Mouse (Mus musculus) embryo, embryonic 11 days (tissue): ENCODE data around the gene Cd86.

Source experiments
- DNase-seq: peaks from one replicate; pipeline ENCODE4 v3.0.0-alpha.2; 2015

The Cd86 gene

DNA sequence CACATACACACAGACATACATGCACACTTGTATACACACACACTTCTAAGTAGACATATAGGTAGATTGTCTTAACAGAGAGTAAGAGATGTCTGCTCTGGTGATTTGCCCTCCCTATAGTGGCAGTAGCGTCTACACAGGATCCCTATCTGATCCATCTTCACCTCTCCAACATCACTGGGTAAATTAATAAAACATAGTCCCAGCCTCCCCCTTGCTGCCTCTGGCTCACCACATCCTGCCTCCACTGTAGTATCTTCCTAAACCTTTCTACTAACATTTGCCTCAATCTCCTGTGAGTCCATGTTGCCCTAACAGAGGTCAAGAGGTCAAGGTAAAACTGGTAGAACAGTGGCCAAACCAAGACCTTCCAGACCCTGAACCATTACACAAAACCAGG is 10.7 kb downstream of the Cd86 start:
- DNase-seq = no peak

DNA sequence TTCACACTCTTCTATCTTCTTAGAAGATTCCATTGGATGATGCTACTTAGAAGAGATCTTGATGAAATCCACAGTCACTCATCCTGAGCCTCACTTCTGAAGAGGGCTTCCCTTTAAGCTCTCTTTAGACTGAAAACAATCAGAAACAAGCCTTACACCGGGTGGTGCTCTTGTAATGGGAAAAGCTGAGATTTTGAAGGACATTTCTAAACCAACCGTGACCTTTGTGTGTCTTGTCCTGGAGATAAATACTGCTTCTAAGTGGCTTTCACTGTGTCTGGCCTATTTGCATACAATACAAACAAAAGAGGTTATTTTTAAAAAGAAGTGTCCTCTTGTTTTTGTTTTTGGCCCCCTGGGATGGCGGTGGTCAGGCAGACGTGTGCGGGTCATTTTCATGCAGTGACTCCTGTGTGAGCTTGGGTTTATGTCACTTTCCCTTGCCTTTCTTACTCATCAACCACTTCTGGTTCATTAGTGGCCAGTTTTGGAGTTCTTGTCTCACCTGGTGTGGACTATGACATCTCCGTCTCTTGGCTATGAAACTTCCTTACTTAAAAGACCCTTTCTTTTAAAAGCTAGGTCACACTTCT is 14.6 kb downstream of the Cd86 start:
- DNase-seq = no peak

DNA sequence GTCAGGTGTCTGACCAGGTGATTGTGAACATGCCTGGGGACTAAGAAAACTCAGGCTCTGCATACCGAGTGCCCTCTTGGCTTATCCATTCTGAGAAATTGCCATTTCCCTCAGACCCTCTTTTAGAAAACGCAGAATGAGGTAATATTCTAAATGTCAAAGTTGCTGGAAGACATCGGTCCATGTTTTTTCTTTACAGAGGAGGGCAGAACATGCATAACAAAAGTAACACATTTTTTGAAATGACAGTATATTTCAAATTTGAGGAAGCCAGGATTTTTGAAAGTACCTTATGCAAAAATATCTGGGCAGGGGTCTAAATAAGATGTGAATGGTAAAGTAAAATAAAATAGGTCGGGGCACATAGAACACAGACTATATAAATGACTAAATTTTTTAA is 15.4 kb downstream of the Cd86 start:
- DNase-seq = no peak

DNA sequence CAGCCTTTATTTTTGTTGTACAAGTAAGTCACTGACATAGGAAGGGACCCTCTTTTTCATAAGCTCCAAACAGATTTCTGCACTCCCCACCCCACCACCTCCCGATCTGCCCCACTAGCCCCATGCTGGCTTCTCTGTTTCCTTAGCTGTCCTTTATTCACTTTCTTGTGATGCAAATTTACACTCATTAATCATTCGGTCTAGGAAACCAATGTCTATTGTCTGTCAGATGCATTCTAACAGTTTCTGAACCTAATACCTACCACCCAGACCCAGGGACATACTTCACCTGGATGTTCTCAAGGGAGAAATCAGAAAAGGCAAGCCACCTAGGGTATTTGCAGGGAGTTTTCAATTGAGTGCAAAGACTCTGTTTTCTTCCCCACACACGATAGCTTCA is 16.6 kb downstream of the Cd86 start:
- DNase-seq = peak; percentile 5

DNA sequence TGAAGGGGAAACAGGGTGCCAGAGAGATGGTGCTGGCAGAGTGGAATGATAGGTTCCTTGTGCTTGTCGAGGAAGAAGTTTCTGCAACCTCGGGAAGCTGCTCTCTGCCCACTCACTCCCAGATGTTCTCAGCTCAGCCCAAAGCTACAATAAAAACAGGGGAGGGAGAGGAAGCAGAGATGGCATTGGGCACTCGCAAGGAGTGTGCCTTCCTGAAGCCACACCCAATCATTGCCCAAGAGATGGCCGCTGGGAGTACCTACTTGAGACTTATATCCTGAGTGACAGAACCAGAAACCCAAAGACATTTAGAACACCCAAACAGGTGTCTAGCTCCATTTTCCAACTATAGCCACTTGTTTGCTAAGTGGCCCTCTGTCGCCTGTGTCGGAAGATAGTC is 20.8 kb downstream of the Cd86 start:
- no peak for DNase-seq

DNA sequence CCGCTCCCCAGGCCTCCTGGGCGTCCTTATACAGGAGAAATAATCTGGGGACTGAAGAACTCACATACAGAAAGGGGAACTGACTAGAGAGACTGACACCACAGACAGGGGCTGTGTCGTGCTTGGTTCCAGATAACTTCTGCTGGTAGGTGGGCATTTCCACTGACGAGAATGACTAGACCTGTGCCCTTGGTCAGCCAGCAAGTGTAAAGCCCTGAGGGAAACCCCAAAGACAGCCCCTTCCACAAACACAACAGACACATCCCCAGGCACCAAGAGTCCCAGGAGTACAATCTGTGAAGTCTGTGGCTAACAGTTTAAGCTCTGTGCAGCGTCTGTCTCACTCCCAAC is 23.2 kb downstream of the Cd86 start:
- no peak for DNase-seq

DNA sequence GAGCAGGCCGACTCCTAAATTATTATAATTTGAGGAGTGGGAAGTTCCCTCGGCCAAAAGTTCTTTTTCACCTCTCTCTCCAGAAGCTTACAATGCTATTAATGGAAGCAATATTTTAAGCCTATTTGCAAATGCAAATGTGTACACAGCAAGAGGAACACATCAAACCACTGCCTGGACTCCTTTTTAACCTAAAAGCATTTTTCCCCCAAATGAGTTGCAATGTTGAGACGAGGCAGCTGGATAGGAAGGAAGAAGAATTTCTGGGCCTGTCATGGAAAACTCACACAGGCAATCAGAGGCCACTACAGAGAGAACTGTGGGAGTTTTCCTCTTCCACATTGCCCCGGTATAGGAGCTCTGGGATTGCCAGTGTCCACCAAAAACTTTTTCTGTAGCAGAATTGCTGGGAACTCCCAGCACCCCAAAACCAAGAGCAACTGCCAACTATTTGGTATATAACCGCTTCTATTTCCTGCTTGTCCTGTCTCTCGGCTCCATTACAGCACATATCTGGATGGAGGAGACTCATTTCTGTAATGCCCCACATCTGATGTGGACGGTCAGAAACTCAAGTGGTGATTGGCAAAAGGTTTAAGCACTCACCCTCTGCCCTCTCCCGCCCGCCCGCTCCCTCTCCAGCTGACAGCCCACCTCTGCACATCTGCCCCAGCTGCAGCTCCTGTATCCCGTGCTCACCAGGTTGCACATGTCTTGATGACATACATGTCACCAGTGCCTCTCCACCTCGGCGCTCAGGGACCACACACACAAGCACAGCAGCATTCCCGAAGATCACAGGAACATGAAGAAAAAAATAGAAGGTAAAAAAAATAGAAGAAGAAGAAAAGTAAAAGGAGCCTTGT is 23.8 kb downstream of the Cd86 start:
- DNase-seq = no peak

DNA sequence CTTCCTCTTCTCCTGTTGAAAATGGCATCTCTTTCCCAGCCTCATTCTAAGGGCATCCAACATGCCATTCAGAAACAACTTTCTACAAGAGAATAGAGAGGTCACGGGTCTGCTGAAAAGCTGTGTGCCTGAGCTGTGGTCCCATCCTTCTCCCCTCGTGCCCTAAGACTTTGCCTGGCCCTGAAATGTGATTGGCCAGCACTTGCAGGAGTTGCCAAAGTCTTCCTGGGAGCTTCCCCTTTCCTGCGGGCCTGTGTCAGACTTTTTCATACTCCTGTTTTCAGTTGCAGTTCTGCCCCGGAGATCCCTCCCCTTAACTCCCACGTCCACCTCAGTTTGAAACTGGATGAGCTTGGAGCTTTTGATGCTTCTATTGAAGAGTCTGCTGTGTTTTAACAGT is 24.9 kb downstream of the Cd86 start:
- no peak for DNase-seq

DNA sequence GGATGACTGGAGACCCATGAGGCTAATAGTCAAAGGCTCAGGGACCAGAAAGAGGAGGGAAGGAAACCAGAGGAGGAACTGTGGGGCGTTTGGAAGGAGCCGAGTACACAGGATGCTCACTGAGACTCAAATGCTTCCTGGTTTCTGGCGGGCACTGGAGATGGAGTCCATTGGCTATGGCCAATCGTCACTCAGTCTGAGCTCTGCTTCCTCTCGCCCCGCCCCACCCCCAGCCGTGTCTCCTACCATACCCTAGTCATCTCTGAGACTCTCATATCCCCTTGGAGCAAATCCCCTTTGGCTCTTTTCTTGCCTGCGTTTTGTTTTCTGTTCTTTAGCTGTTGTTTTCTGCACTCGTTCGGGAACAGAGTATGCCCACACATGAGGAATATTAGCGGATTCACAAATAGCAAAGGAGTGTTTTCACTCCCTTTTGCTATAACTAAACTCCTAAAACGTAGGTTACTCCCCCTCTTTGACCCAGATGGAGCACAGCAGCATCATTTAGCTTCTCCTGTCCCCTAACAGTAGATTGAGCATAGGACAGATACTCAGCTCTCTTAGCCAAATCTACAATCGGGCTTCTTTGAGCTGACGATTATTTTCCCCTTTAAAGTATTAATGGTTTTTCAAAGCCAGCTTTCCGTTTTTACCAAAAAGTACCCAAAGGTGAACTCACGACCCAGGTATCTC is 25.9 kb downstream of the Cd86 start:
- no peak for DNase-seq

DNA sequence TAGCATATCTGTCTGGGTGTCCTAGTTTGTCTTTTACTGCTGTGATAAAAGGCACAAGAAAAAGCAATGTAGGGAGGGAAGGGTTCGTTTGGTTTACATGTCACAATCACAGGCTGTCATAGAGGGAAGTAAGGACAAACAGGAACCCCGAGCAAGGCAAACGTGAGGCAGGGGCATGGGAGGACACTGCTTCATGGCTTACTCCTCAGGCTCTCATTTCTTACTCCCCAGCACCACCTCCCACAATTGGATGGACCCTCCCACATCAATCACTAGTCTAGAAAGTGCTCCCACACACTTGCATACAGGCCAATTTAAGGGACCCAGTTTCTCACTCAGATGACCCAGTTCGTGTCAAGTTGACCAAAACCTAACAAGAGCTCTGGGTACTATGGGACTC is 29.1 kb downstream of the Cd86 start:
- no peak for DNase-seq

DNA sequence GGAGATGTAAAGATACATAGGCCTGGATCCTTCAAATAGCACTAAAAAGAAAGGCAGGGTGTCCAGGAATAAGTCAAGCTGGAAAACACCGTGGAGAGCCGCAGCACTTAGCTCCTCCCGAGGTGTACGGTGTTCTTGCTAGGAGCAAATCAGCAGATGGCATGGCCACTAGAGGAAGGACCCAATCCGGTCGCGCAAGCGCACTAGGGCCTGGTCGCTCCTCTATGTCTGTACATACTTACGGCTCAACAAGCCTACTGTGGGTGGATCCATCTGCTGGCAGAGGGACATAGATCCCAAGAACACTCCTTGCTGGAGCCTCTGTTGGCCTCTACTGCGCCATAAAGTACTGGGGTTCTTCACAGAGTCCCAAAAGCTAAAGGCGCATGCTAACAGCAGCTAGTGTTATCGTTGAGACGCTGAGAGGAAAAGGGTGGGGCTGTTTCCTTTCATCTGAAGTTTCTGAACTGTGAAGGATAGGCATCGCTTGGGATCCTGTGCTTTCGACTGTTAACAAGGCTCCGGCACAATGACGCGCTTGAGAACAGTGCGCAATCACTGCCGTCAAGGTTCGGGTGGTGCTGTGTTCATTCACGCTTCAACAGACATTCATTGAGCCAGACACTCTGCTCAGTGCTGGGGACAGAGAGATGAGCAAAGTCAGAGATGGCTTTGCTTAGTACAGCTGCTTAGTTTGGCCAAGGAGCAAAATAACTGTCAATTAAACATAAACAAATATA is 30.7 kb downstream of the Cd86 start:
- no peak for DNase-seq

DNA sequence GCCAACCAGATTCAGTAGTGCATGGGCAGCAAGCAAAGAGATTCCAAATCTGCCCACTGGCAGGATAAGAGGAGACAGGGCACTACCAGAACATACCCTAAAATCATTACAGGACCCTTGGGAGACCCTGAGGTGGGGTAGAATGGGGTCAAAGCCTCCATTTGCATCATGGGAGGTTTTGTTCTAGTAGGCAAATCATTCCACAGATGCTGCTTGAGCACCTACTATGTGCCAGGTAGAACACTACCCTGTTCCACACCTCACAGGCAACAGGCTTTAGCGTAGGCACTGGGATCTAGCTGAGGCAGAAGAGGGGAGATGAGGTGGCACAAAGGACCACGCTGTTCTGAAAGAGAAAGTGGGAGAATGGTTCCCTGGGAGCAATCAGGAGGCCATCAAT is 31.5 kb downstream of the Cd86 start:
- DNase-seq = no peak

DNA sequence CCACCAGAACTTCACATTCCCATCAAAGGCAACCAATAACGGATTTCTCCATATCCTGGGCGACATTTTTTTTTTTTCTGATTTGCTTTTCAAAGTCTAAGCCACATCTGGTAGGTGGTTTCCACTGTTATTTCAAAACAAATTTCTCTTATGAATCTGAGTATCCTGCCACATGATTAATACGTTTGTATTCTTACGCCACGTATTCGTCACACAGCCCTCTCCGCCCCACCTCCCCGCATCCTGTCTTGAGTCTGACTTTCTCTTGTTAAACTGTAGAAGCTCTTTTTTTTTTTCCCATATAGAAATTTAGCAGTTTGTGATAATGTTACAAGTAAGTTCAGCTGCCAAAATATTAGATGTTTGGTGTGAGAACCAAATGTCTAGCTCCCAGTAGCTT is 33.7 kb downstream of the Cd86 start:
- no peak for DNase-seq

DNA sequence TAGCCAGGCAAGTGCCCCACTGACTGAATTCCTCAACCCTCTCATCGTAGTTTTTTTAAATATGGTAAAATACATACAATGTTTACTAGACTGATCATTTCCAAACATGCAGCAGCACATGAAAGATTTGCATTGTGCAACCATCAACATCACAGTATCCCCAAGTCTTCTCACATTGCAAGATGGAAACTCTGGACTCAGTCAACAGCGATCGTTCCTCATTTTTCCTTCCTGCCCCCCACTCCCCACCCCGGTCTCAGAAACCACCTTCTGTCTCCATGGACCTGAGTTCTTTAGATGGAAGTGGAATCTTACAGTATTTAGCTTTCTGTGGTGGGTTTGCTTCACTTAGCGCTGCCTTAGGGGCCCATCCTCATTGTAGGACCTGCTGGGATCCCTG is 34.3 kb downstream of the Cd86 start:
- DNase-seq = no peak

DNA sequence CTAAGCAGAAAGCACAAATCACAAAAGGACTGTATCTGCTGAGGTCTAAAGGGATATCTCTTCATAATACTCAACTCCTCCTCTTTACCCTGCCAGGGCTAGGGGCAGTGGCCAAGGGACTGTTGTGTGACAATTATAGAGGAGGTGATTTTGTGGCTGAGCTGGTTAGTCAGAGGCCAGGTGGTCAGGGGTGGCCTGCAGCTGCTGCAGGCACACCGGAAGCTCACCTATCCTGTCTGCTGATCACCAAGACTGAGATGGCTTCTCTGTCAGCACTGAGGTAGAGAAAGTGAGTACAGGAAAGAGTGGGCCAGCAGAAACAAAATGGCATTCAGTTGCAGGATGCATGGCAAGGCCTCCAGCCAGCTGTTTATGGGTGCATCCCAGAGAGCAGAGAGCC is 38.1 kb downstream of the Cd86 start:
- no peak for DNase-seq

DNA sequence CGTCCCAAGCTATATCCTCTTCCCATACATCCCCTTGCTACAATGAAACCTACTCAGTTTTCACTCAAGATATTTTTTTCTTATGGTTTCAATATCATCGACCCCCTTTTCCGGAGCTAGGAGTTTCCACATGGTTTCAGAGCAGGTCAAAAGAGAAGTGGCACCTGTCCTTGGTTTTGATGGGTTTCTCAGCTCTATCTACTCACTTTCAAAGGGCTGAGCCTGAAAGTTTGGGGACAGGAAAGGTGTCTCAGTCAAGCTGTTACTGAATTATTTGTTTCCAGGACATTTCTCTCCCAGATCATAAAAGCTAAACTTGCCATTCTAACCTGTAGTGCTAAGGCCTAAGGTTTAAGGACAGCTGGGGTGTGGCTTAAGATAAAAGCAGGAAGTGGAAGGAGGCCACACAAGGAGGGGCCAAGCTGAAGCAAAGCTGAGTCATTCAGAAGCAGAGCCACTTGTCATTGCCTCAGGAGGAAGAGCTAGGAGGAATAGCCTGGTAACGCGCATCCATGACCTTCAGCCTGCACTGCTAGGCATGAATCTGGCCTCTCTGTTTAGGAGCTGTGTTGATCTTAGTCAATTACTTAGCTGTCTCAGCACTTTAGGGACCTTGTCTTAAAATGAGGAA is 39.2 kb downstream of the Cd86 start:
- DNase-seq = no peak

DNA sequence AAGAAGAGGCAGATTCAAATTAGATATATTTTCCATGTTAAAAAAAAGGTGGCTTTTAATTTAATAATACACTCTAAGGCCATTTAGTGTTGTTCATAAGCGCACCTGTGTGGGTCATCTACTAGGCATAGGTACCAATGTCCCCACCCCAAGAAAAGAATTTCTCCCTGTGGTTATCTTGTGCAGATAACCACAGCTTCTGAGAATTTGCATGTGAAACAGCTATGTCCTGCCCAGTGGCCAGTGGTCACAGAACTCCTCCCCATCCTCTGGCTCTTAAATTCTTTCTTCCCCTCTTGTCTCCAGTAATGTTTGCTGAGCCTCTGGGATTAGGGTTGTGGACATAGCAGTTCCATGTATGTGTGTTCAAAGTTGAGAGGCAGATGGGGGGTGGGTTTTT is 40.0 kb downstream of the Cd86 start:
- no peak for DNase-seq

DNA sequence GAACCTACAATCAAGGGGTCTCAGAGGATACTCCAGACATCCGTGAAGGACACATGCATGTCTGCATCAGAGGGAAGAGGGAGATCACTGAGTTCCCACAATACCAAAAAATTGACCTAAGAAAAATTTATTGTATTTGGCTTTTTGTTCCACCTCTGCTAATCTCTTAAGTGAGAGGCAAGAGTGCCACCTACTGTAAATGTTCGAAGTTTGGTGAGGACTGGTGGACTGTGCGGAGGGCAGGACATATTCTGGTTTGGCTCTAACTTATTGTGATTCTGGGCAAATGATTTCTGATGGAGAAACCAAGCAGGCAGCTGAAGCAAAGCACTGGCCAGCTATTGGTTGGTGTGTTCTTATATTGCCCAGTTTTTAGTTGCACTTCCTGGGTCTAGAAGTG is 43.6 kb downstream of the Cd86 start:
- peak; percentile 8 for DNase-seq

DNA sequence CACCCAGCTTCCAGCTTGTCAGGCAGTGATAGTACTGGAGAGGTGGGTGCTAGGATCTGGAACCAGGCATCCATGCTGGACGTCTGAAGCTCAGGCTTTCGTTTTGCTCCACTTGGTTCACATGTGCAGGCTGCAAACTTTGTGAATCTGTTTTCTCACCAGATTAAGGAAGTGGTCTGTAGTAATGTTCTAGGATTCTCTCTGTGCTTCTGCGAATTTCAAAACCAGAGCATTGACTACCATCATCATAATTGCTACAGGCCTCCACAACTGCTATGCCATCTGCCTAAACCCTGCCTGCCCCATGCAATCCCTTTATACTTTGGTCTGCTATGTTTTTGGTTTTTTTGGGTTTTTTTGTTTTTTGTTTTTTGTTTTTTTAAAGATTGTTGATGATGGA is 44.8 kb downstream of the Cd86 start:
- DNase-seq = no peak

DNA sequence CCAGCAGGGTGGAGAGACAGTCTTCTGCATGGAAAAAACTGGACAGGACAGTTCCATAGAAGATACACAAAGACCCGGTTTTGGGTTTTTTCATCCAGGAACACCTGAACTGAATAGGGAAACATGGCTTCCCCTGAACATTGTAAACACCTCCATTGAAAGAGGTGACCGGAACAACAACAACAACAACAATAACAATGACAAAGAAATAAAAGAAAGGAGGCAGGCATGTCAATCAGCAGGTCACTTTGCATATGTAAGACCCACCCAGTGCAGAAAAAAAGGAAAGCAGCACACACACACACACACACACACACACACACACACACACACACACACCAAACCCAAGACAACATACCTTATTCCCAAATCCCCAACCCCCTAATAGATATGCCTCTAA is 52.2 kb downstream of the Cd86 start:
- DNase-seq = no peak

DNA sequence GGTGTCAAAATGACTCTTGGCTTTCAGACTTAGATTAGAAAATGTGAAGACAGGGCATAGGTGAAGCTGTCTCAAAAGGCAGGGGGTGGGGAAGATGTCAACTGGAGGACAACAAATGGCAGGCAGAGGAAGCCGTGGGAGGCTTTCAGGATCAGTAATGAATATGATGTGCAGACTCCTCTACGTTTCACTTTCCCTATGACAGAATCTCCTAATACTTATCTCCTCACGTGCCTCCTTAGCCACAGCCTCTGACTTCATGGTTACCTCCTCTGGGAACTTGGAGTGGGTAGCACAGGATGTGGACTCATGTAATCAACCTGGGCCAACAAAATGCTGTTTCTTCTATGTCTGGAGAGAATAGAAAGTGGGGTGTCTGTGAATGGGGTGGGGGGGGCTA is 63.2 kb downstream of the Cd86 start:
- no peak for DNase-seq

DNA sequence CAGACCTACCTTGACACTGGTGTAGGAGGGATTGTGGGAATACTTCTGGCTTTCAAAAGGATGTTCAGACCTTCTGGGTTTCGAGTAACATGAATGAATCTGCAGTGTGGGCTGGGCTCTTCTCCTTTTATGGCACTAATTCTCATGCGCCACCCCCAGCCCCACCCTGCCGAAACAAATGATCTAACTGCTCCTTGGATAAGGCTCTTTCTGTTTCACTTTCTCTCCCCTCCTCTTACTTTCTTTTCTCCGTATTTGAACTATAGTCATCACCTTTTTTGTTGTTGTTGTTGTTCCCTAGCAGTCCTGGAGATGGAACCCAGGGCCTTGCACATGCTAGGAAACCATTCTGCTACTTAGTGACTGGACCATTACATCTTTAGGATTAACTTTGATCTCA is 67.6 kb downstream of the Cd86 start:
- no peak for DNase-seq
